Mouse (Mus musculus) kidney, adult 2 months (tissue): ENCODE data around the gene Cachd1.

Experiments
- CTCF ChIP-seq: fragments of 200-500 bp; conservative IDR thresholded peaks from 2 replicates; pipeline ENCODE4 v1.5.1; 2011; ENCODE audit warnings: low read depth, mild to moderate bottlenecking, control low read depth, low read length, moderate library complexity, mixed read lengths; ENCODE audit not compliant: insufficient read depth, insufficient read length
- POLR2A ChIP-seq: fragments of 200-500 bp; IDR thresholded peaks from one replicate; pipeline ENCODE4 v1.6.1; 2011; ENCODE audit warnings: low read depth, low read length, control low read depth

DNA sequence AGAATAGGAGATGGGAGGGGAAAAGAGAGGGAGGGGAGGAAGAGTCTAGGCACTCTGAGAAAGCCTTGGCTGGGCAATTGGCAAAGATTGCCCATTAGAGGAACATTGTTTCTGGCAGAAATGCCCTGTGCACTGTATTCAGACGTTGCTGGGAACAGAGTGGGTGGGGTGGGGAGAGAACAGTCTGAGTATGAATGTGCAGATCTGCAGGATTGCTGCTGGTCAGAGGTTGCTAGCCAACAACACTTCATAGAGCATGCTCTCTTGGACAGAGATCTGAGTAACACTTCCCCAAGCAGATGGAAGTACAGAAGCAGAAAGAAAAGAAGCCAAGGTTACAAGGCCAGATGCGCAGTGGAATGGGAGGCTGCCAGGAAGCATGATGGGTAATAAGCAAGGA is 285.7 kb downstream of the Cachd1 start:
- TF ChIP-seq CTCF (no peak), POLR2A (no peak)
